Mouse (Mus musculus): Measurements from ENCODE around the gene Piezo1. TPM values are rescaled to one million over a fixed set of nuclear protein-coding genes. Genes with fewer than 3 reads are reported as not detected.

The Piezo1 gene
- polyA plus RNA-seq, 1 experiment, result 70.9 TPM

Other genes starting within 250 kb of the Piezo1 start
- gene Trhr2, start 190.6 kb downstream of the Piezo1 start, polyA plus RNA-seq (2012; rRNA removed), result 0.19 and 0.23 TPM in 2 replicates
- gene Zc3h18, start 174.7 kb downstream of the Piezo1 start, polyA plus RNA-seq (2012; rRNA removed), result 26.4 and 29.9 TPM in 2 replicates
- gene Il17c, start 129.3 kb downstream of the Piezo1 start, polyA plus RNA-seq (2012; rRNA removed), result not detected in 2 replicates
- 115 and 130 TPM in 2 replicates for gene Cyba, start 118.4 kb downstream of the Piezo1 start, polyA plus RNA-seq (2012; rRNA removed)
- gene Mvd, start 107.9 kb downstream of the Piezo1 start, polyA plus RNA-seq (2012; rRNA removed), result 18.0 and 26.0 TPM in 2 replicates
- 2.9 and 3.2 TPM in 2 replicates for gene Snai3, start 90.6 kb downstream of the Piezo1 start, polyA plus RNA-seq (2012; rRNA removed)
- 61.1 and 64.7 TPM in 2 replicates for gene Rnf166, start 75.3 kb downstream of the Piezo1 start, polyA plus RNA-seq (2012; rRNA removed)
- gene Ctu2, start 75.2 kb downstream of the Piezo1 start, polyA plus RNA-seq (2012; rRNA removed), result 27.6 and 33.1 TPM in 2 replicates
- 6.6 and 9.9 TPM in 2 replicates for gene Cdt1, start 16.7 kb upstream of the Piezo1 start, polyA plus RNA-seq (2012; rRNA removed)
- 88.1 and 93.0 TPM in 2 replicates for gene Aprt, start 25.6 kb upstream of the Piezo1 start, polyA plus RNA-seq (2012; rRNA removed)
- 16.2 and 20.8 TPM in 2 replicates for gene Galns, start 60.1 kb upstream of the Piezo1 start, polyA plus RNA-seq (2012; rRNA removed)
- gene Trappc2l, start 60.3 kb upstream of the Piezo1 start, polyA plus RNA-seq (2012; rRNA removed), result 108 and 113 TPM in 2 replicates
- gene Pabpn1l, start 71.4 kb upstream of the Piezo1 start, polyA plus RNA-seq (2012; rRNA removed), result 0.06 TPM in 1 of 2 replicates, not detected in the other
- gene Cbfa2t3, start 147.8 kb upstream of the Piezo1 start, polyA plus RNA-seq (2012; rRNA removed), result 0.95 and 4.0 TPM in 2 replicates
- gene Acsf3, start 224.2 kb upstream of the Piezo1 start, polyA plus RNA-seq (2012; rRNA removed), result 14.2 and 14.4 TPM in 2 replicates

Measured in urinary bladder, adult 2 months (tissue).